Mouse (Mus musculus) liver, embryonic 16.5 days (tissue): ENCODE results near the gene Kdm1a. TPM values are rescaled to one million over a fixed set of nuclear protein-coding genes. Genes with fewer than 3 reads are reported as not detected.

Experiments
- microRNA-seq: library from miRNA; unstranded; fragments of <30 nt; microRNA quantifications from one replicate; pipeline ENCODE4, GENCODE M21; 2016
- polyA plus RNA-seq: library from polyadenylated mRNA; unstranded; fragments of >200 nt; fragmentation: Nextera tagmentation; extraction: Ambion mirVana; gene quantifications from 2 replicates; pipeline ENCODE4 v1.2.1, GENCODE M21; 2015

Gene Kdm1a
- polyA plus RNA-seq, 1 experiment from 2014 or later, result 6.6 TPM

Small RNA genes lying within 50 kb of the gene (microRNA-seq; reads per million reads assigned to microRNA genes)
- gene Gm22180, result not detected

Other genes with a start within 250 kb of the Kdm1a start
- 0.05 TPM in 1 of 2 replicates, not detected in the other for gene Htr1d, start 179.2 kb downstream of the Kdm1a start, polyA plus RNA-seq
- 0.05 and 0.11 TPM in 2 replicates for gene 6030445D17Rik, start 140.5 kb downstream of the Kdm1a start, polyA plus RNA-seq
- 12.0 and 13.2 TPM in 2 replicates for gene Luzp1, start 133.0 kb downstream of the Kdm1a start, polyA plus RNA-seq
- gene Tex46, start 7.7 kb upstream of the Kdm1a start, polyA plus RNA-seq, result not detected in 2 replicates
- not detected in 2 replicates for gene Lactbl1, start 19.9 kb upstream of the Kdm1a start, polyA plus RNA-seq
- gene Ephb2, start 233.3 kb upstream of the Kdm1a start, polyA plus RNA-seq, result 0.07 and 0.18 TPM in 2 replicates